Mouse (Mus musculus): ENCODE data around the gene Ccdc9.

GRCm38 (mm10) chr7:16295321-16295900 is 8.8 kb upstream of the Ccdc9 start:
- TF ChIP-seq CTCF (IDR thresholded peaks at IDR 0.05; ENCODE audit: low read depth, low read length) (no peak), POLR2A (IDR thresholded peaks at IDR 0.05; ENCODE audit: extremely low read depth, insufficient read depth, low read length) (no peak)

Data from liver, adult 2 months (tissue).